Mouse (Mus musculus): ENCODE data around the gene Mecom.

DNA sequence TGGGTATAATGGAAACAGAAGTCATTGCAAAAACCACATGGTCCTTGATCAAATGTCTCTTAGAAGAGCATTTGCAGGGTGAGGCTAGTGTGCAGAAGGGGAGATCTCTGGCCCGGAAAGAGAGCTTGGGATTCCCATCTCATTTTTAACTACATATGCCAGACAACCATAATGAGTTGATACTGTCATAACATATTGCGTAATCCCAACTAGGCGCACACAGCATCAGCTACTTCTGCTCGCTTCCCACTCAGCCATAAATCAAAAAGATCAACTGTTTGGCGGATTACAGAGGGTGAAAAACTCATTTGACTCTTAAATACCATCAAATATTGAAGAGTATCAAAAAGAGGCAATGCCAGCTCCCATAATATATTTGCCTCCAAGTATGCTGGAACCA lies 253.4 kb downstream of the Mecom start:
- TF ChIP-seq GATA1 (IDR thresholded peaks at IDR 0.05; ENCODE audit: low read length) (no peak), TAL1 (IDR thresholded peaks at IDR 0.05; ENCODE audit: low read length) (no peak)
